Comparison of ENCODE assay signal across 8 mouse cellular contexts in the genomic region with DNA sequence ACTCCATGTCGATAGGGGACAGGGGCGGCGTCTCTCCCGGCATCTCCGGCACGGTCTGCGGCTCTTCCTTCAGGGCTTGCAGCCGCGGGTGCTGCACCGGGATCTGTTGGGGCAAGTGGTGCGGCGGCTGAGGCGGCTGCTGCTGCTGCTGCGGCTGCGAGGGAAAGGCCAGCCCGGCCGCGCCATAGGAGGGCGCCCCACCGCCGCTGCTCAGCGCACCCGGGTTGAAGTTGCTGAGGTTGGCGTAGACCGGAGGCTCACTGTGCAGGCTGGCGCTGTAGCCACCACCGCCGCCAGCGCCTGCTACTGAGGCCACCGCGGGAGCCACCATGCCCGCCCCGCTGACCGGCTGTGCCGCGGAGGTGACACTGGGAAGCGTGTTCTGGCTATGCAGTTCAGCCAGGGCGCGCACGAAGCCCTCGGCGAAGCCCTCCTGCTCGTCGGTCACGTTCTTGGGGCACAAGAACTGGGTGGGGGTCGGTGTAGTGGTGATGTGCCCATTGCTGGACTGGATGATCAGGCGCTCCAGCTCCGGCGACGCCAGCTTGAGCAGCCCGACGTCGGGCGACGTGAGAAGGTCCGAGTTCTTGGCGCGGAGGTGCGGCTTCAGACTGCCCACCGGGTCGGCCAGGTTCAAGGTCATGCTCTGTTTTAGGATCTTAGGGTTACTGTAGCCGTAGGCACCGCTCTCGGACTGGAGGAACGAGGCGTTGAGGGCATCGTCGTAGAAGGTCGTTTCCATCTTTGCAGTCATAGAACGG. TPM values are rescaled to one million over a fixed set of nuclear protein-coding genes. Genes with fewer than 3 reads are reported as not detected.
A peak's percentile ranks its signal among the peaks of the same experiment; 100 is the strongest.
DNase-seq lines count a peak whose midpoint lies in the region; ATAC-seq and TF ChIP-seq lines count a peak whose summit lies in the region.

No protein-coding gene starts in this region.

- H3K4me2 ChIP-seq in forebrain, embryonic 12.5 days: peak overlapping the region; percentile 90
- peak overlapping the region; percentile 79 for H3K4me2 ChIP-seq in heart, postnatal 0 days (ENCODE audit: low read depth, low read length)
- peak overlapping the region; percentile 82 for H3K4me2 ChIP-seq in liver, embryonic 15.5 days
- H3K4me2 ChIP-seq in neural tube, embryonic 12.5 days (replicated peaks): peak overlapping the region; percentile 92
- peak overlapping the region; percentile 77 for H3K4me2 ChIP-seq in stomach, postnatal 0 days (replicated peaks; ENCODE audit: low read depth)

- 0 out of 2 replicates have a peak, but pooled peaks have one; percentile 38 for TF ChIP-seq POLR2A in bone marrow, adult 2 months (IDR thresholded peaks at IDR 0.05; ENCODE audit: borderline replicate concordance, control insufficient read depth, low read depth, low read length)

- ATAC-seq in forebrain, embryonic 12.5 days (ENCODE audit: low FRiP score): peak; percentile 17; the same call in 1 of the 2 replicates
- ATAC-seq in heart, postnatal 0 days (ENCODE audit: insufficient read depth, low read depth): no peak
- no peak for ATAC-seq in liver, embryonic 15.5 days (ENCODE audit: insufficient read depth)
- peak; percentile 12 for ATAC-seq in neural tube, embryonic 12.5 days (ENCODE audit: low FRiP score, low read depth)
- no peak for ATAC-seq in stomach, postnatal 0 days (ENCODE audit: low FRiP score, low TSS enrichment)

- peaks cover 3% of the 10 kb centered on the region; the same call in 1 of the 2 replicates for H3K4me1 ChIP-seq in bone marrow, adult 2 months (ENCODE audit: control insufficient read depth, insufficient read depth, low read length)
- H3K4me1 ChIP-seq in forebrain, embryonic 12.5 days: peaks cover 31% of the 10 kb centered on the region
- H3K4me1 ChIP-seq in heart, postnatal 0 days (ENCODE audit: control insufficient read depth, insufficient read depth): peaks cover 10% of the 10 kb centered on the region
- H3K4me1 ChIP-seq in liver, embryonic 15.5 days (replicated peaks): peaks cover 24% of the 10 kb centered on the region
- peaks cover 28% of the 10 kb centered on the region for H3K4me1 ChIP-seq in neural tube, embryonic 12.5 days
- peaks cover 4% of the 10 kb centered on the region; the same call in 1 of the 2 replicates for H3K4me1 ChIP-seq in stomach, postnatal 0 days (replicated peaks; ENCODE audit: control insufficient read depth, insufficient read depth)

- H3K36me3 ChIP-seq in forebrain, embryonic 12.5 days (replicated peaks): no peaks in the 10 kb centered on the region
- H3K36me3 ChIP-seq in heart, postnatal 0 days (replicated peaks; ENCODE audit: control insufficient read depth, insufficient read depth, low read length): no peaks in the 10 kb centered on the region
- no peaks in the 10 kb centered on the region for H3K36me3 ChIP-seq in liver, embryonic 15.5 days (replicated peaks)
- no peaks in the 10 kb centered on the region for H3K36me3 ChIP-seq in neural tube, embryonic 12.5 days
- H3K36me3 ChIP-seq in stomach, postnatal 0 days (ENCODE audit: control insufficient read depth, insufficient read depth, low read length): no peaks in the 10 kb centered on the region

- no peaks in the 10 kb centered on the region for H3K9me3 ChIP-seq in forebrain, embryonic 12.5 days
- no peaks in the 10 kb centered on the region for H3K9me3 ChIP-seq in heart, postnatal 0 days (replicated peaks; ENCODE audit: control insufficient read depth, low read length)
- no peaks in the 10 kb centered on the region for H3K9me3 ChIP-seq in liver, embryonic 15.5 days (replicated peaks)
- H3K9me3 ChIP-seq in neural tube, embryonic 12.5 days: no peaks in the 10 kb centered on the region
- H3K9me3 ChIP-seq in stomach, postnatal 0 days (ENCODE audit: control insufficient read depth, low read length): no peaks in the 10 kb centered on the region

- no peak for TF ChIP-seq EP300 in heart, postnatal 0 days (IDR thresholded peaks at IDR 0.05; ENCODE audit: low read depth)
- no peak for TF ChIP-seq EP300 in stomach, postnatal 0 days (optimal IDR thresholded peaks at IDR 0.05)

- H3K27me3 ChIP-seq in forebrain, embryonic 12.5 days: no peaks in the 10 kb centered on the region
- H3K27me3 ChIP-seq in heart, postnatal 0 days (ENCODE audit: control insufficient read depth, insufficient read depth, low read length): no peaks in the 10 kb centered on the region
- peaks cover 80% of the 10 kb centered on the region for H3K27me3 ChIP-seq in liver, embryonic 15.5 days
- H3K27me3 ChIP-seq in neural tube, embryonic 12.5 days (replicated peaks): no peaks in the 10 kb centered on the region
- H3K27me3 ChIP-seq in stomach, postnatal 0 days (ENCODE audit: control insufficient read depth, insufficient read depth, low read length): no peaks in the 10 kb centered on the region

- DNase-seq in 3134 (ENCODE audit: extremely low read depth, insufficient read length, low spot score): peak; percentile 79
- DNase-seq in heart, postnatal 0 days (ENCODE audit: low spot score): peak; percentile 68
- DNase-seq in kidney, postnatal 4 days: peak; percentile 84 to 89
- peak; percentile 83 for DNase-seq in stomach, postnatal 0 days (ENCODE audit: low spot score)

- WGBS in bone marrow, adult 2 months: under 1% methylated on average over 70 of the region's 70 CpGs
- under 1% methylated on average over 69 of the region's 70 CpGs for WGBS in forebrain, embryonic 12.5 days
- WGBS in heart, postnatal 0 days: under 1% methylated on average over 67 of the region's 70 CpGs
- WGBS in liver, embryonic 15.5 days (ENCODE audit: insufficient replicate concordance): under 1% methylated on average over 70 of the region's 70 CpGs
- WGBS in neural tube, embryonic 12.5 days: under 1% methylated on average over 70 of the region's 70 CpGs
- under 1% methylated on average over 70 of the region's 70 CpGs for WGBS in stomach, postnatal 0 days

- peak overlapping the region; percentile 92 for H3K27ac ChIP-seq in bone marrow, adult 2 months (ENCODE audit: control insufficient read depth, insufficient read depth, low read depth, low read length, poor library complexity)
- H3K27ac ChIP-seq in forebrain, embryonic 12.5 days: peak overlapping the region; percentile 98
- H3K27ac ChIP-seq in heart, postnatal 0 days (ENCODE audit: low read depth): peak overlapping the region; percentile 100
- peak overlapping the region; percentile 86; the same call in 1 of the 2 replicates for H3K27ac ChIP-seq in liver, embryonic 15.5 days (replicated peaks)
- peak overlapping the region; percentile 89 for H3K27ac ChIP-seq in neural tube, embryonic 12.5 days
- H3K27ac ChIP-seq in stomach, postnatal 0 days (replicated peaks): peak overlapping the region; percentile 99

- peak overlapping the region; percentile 95 for H3K9ac ChIP-seq in forebrain, embryonic 12.5 days
- peak overlapping the region; percentile 96 for H3K9ac ChIP-seq in heart, postnatal 0 days (replicated peaks; ENCODE audit: low read depth, low read length)
- H3K9ac ChIP-seq in liver, embryonic 15.5 days: peak overlapping the region; percentile 66
- H3K9ac ChIP-seq in neural tube, embryonic 12.5 days: peak overlapping the region; percentile 87
- H3K9ac ChIP-seq in stomach, postnatal 0 days (ENCODE audit: low read length): peak overlapping the region; percentile 98

- TF ChIP-seq CTCF in bone marrow, adult 2 months (IDR thresholded peaks at IDR 0.05; ENCODE audit: control insufficient read depth, insufficient read depth, low read length): peak; percentile 58
- TF ChIP-seq CTCF in heart, postnatal 0 days (IDR thresholded peaks at IDR 0.05; ENCODE audit: low read depth): peak; percentile 47
- TF ChIP-seq CTCF in stomach, postnatal 0 days (IDR thresholded peaks at IDR 0.05; ENCODE audit: low read depth): peak; percentile 80

- H3K4me3 ChIP-seq in bone marrow, adult 2 months (replicated peaks; ENCODE audit: control insufficient read depth, low read depth, low read length): peak overlapping the region; percentile 79
- H3K4me3 ChIP-seq in forebrain, embryonic 12.5 days (replicated peaks): peak overlapping the region; percentile 85
- H3K4me3 ChIP-seq in heart, postnatal 0 days (ENCODE audit: low read depth, low read length): peak overlapping the region; percentile 76
- peak overlapping the region; percentile 62 for H3K4me3 ChIP-seq in liver, embryonic 15.5 days (replicated peaks)
- peak overlapping the region; percentile 76 for H3K4me3 ChIP-seq in neural tube, embryonic 12.5 days
- peak overlapping the region; percentile 90 for H3K4me3 ChIP-seq in stomach, postnatal 0 days (ENCODE audit: low read depth, low read length)

RNA-seq across cellular contexts. Expression of gene Jun, which starts 1.3 kb away (rescaled TPM):
- 2.0 and 6.9 TPM in 2 replicates for polyA plus RNA-seq in bone marrow, adult 2 months (2011; ENCODE audit: insufficient read depth, insufficient read length, low replicate concordance, missing spikeins)
- polyA plus RNA-seq in forebrain, embryonic 12.5 days (2016; fragmentation: Nextera tagmentation; extraction: Ambion mirVana): 101 and 107 TPM in 2 replicates
- 82.6 and 111 TPM in 2 replicates for total RNA-seq in heart, postnatal 0 days (2014; rRNA removed; ENCODE audit: low replicate concordance)
- polyA plus RNA-seq in heart, postnatal 0 days (2015; fragmentation: Nextera tagmentation; extraction: Ambion mirVana): 49.5 and 74.1 TPM in 2 replicates
- polyA plus RNA-seq in liver, embryonic 15.5 days (2015; fragmentation: Nextera tagmentation; extraction: Ambion mirVana): 5.9 and 7.6 TPM in 2 replicates
- polyA plus RNA-seq in neural tube, embryonic 12.5 days (2016; fragmentation: Nextera tagmentation; extraction: Ambion mirVana): 104 and 109 TPM in 2 replicates
- polyA plus RNA-seq in stomach, postnatal 0 days (2015; fragmentation: Nextera tagmentation; extraction: Ambion mirVana): 80.2 and 88.9 TPM in 2 replicates

Comparison
In these comparisons a context has a peak if more than half of its experiments do, and no peak if none do; other contexts are left out.
1. ATAC-seq: peak in forebrain, embryonic 12.5 days (single experiment) and neural tube, embryonic 12.5 days (single experiment); none in heart, postnatal 0 days (single experiment), liver, embryonic 15.5 days (single experiment) and stomach, postnatal 0 days (single experiment).
2. Peak in every context shown above with its lines, with median percentiles within 50 percentile points of each other: DNase-seq, H3K27ac ChIP-seq, H3K4me3 ChIP-seq, CTCF ChIP-seq, H3K4me2 ChIP-seq and H3K9ac ChIP-seq.